In genomic region chr4:114688973-114689371, GRCm38 (mm10) we compare ENCODE assay signal across 9 mouse cellular contexts.
DNase-seq lines count a peak whose midpoint lies in the region; TF ChIP-seq lines count a peak whose summit lies in the region.
"Had no signal": no experiment of that assay in that cellular context is flagged by ENCODE, and none has a peak within 500 bp of the region (broad histone marks: within the 10 kb centered on the region; RNA-seq: fewer than 3 reads in every experiment).

No protein-coding gene starts in this region.

- TF ChIP-seq POLR2A in cortical plate, adult 2 months (IDR thresholded peaks at IDR 0.05; ENCODE audit: extremely low read depth, insufficient read depth, low read length) = no peak
- TF ChIP-seq POLR2A in small intestine, adult 2 months (IDR thresholded peaks at IDR 0.05; ENCODE audit: low read depth, low read length) = no peak

- no peaks in the 10 kb centered on the region for H3K27me3 ChIP-seq in small intestine, adult 2 months (ENCODE audit: control insufficient read depth, insufficient read depth, low read length)

- TF ChIP-seq CTCF in left cerebral cortex, adult 2 months (IDR thresholded peaks at IDR 0.05) = peak; percentile 54
- 0 out of 2 replicates have a peak, but pooled peaks have one; percentile 17 for TF ChIP-seq CTCF in cortical plate, adult 2 months (IDR thresholded peaks at IDR 0.05; ENCODE audit: extremely low read depth, insufficient read depth, low read length)
- TF ChIP-seq CTCF in small intestine, adult 2 months (IDR thresholded peaks at IDR 0.05; ENCODE audit: extremely low read depth, insufficient read length, insufficient replicate concordance, low read depth, low read length) = peak; percentile 51; the same call in 1 of the 2 replicates

- H3K36me3 ChIP-seq in small intestine, adult 2 months (ENCODE audit: control insufficient read depth, insufficient read depth, low read length) = no peaks in the 10 kb centered on the region
- H3K36me3 ChIP-seq: embryonic facial prominence, embryonic 15.5 days had no signal

- no peaks in the 10 kb centered on the region for H3K4me1 ChIP-seq in cortical plate, adult 2 months (ENCODE audit: control insufficient read depth, insufficient read depth, low read length)
- no peaks in the 10 kb centered on the region for H3K4me1 ChIP-seq in small intestine, adult 2 months (ENCODE audit: control insufficient read depth, insufficient read depth, insufficient read length, low read length)

- no peak overlapping the region for H3K27ac ChIP-seq in left cerebral cortex, adult 2 months
- H3K27ac ChIP-seq in cortical plate, adult 2 months (ENCODE audit: insufficient read depth, low read length) = no peak overlapping the region
- H3K27ac ChIP-seq in small intestine, adult 2 months (ENCODE audit: insufficient read depth, low read depth, low read length) = no peak overlapping the region

- WGBS in small intestine, adult 2 months = 69% methylated on average over 6 of the region's 6 CpGs

- intact Hi-C loops in left cerebral cortex, adult 2 months (cut with DNase I) = no loop called here

- H3K4me3 ChIP-seq in left cerebral cortex, adult 2 months = no peak overlapping the region
- no peak overlapping the region for H3K4me3 ChIP-seq in cortical plate, adult 2 months (ENCODE audit: insufficient read depth, low read length)
- H3K4me3 ChIP-seq in small intestine, adult 2 months (ENCODE audit: low read depth, low read length) = no peak overlapping the region
- H3K4me3 ChIP-seq: embryonic facial prominence, embryonic 15.5 days had no signal

- DNase-seq in adrenal gland, postnatal 14 days = peak; percentile 40
- DNase-seq in adrenal gland, adult 8-10 months = no peak
- DNase-seq in left cerebral cortex, adult 2 months (ENCODE audit: extremely low spot score in 1 of 2, low spot score in 2 of 2) = no peak
- no peak for DNase-seq in left cerebral cortex, adult 11 months (ENCODE audit: low spot score)
- DNase-seq in layer of hippocampus, adult 18-20 months (ENCODE audit: low spot score in 2 of 2) = no peak
- no peak for DNase-seq in urinary bladder, postnatal 4 days (ENCODE audit: low spot score in 2 of 2)
